Mouse (Mus musculus): Measurements from ENCODE around the gene Hoxb1. TPM values are rescaled to one million over a fixed set of nuclear protein-coding genes. Genes with fewer than 3 reads are reported as not detected.

Gene Hoxb1
- polyA plus RNA-seq, 1 experiment from 2014 or later: 0.08 TPM

GRCm38 (mm10) chr11:96345220-96345892 lies 20.2 kb upstream of the Hoxb1 start:
- DNase-seq (peak; percentile 76), ATAC-seq (ENCODE audit: insufficient read depth) (no peak)
- Histone ChIP-seq H3K27me3 (ENCODE audit: insufficient read depth, low read length) (peaks cover 34% of the 10 kb centered on the region), H3K4me2 (peak overlapping the region; percentile 84), H3K27ac (ENCODE audit: low read depth) (peak overlapping the region; percentile 100), H3K4me3 (ENCODE audit: low read depth, low read length) (peak overlapping the region; percentile 64), H3K9me3 (ENCODE audit: low read depth, low read length) (no peaks in the 10 kb centered on the region), H3K4me1 (ENCODE audit: insufficient read depth) (peaks cover 23% of the 10 kb centered on the region), H3K36me3 (ENCODE audit: insufficient read depth) (peaks cover 46% of the 10 kb centered on the region), H3K9ac (peak overlapping the region; percentile 97)
- 1% methylated on average over 42 of the region's 56 CpGs for WGBS
- TF ChIP-seq CTCF (IDR thresholded peaks at IDR 0.05; ENCODE audit: low read depth): no peak

DNA sequence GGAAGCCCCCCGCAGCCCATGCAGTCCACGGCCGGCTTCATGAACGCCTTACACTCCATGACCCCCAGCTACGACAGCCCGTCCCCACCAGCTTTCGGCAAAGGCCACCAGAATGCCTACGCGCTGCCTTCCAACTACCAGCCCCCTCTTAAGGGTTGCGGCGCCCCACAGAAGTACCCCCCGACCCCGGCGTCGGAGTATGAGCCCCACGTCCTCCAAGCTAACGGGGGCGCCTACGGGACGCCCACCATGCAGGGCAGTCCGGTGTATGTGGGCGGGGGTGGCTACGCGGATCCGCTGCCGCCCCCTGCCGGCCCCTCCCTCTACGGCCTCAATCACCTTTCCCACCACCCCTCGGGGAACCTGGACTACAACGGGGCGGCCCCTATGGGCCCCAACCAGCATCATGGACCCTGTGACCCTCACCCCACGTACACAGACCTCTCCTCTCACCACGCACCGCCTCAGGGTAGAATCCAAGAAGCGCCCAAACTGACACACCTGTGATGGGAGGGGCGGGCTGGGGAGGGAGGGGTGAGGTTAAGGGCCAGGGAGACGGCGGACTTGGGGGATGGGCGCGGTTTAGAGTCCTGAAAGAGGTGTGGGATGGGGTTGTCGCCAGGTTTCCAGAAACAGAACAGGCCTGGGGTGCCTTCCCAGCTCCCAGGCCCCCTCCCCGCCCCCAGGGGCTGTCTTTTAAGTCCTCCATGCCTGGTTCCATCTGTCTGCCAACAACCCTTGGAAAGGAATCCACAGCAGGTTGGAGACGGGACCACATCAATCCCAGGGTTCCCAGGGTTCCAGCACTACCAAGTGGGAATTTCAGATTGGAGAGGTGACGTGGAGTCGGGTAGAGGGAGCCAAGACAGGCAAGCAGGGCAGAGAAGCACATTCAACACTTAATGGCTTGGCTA lies 19.4 kb upstream of the Hoxb1 start:
- H3K9ac ChIP-seq: peak overlapping the region; percentile 97
- H3K36me3 ChIP-seq (ENCODE audit: insufficient read depth): peaks cover 46% of the 10 kb centered on the region
- H3K4me1 ChIP-seq (ENCODE audit: insufficient read depth): peaks cover 30% of the 10 kb centered on the region
- 5% methylated on average over 45 of the region's 45 CpGs for WGBS
- peak overlapping the region; percentile 64 for H3K4me3 ChIP-seq (ENCODE audit: low read depth, low read length)
- peak overlapping the region; percentile 84 for H3K4me2 ChIP-seq
- peak overlapping the region; percentile 100 for H3K27ac ChIP-seq (ENCODE audit: low read depth)
- DNase-seq: peak; percentile 71
- H3K9me3 ChIP-seq (ENCODE audit: low read depth, low read length): no peaks in the 10 kb centered on the region
- peak; percentile 42 for TF ChIP-seq CTCF (IDR thresholded peaks at IDR 0.05; ENCODE audit: low read depth)
- peaks cover 34% of the 10 kb centered on the region for H3K27me3 ChIP-seq (ENCODE audit: insufficient read depth, low read length)
- peak; percentile 15; the same call in 1 of the 2 replicates for ATAC-seq (ENCODE audit: insufficient read depth)

DNA sequence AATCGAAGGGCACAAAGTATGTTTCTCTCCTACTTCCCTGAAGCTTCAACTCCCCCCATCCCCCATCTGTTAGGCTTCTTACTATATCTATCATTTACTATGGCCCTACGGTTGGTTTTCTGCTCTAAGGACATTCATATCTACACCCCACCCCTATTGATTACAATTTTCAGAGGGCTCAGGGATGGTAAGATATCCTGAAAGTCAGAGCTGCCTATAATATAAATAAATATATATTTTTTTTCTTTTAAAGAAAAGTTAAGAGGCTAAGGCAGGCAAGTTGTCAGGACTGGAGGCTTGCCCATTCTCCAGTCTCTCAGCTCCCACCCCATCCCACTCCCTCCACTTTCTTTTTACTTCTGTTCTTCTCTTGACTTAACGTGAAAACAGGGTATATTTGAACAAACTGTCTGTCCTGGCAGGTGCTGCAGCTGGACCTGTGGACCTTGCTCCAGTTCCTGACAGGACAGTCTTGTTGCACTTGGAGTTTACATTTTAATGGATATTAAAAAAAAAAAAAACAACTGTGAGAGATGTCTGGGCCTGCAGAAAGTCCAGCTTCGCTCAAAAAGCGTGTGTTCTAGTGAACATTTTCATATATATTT lies 18.5 kb upstream of the Hoxb1 start:
- Histone ChIP-seq H3K36me3 (ENCODE audit: insufficient read depth) (peaks cover 39% of the 10 kb centered on the region), H3K9me3 (ENCODE audit: low read depth, low read length) (no peaks in the 10 kb centered on the region), H3K4me1 (ENCODE audit: insufficient read depth) (peaks cover 27% of the 10 kb centered on the region), H3K9ac (peak overlapping the region; percentile 21; the same call in 1 of the 2 replicates), H3K4me3 (ENCODE audit: low read depth, low read length) (no peak overlapping the region), H3K27me3 (ENCODE audit: insufficient read depth, low read length) (peaks cover 29% of the 10 kb centered on the region), H3K27ac (ENCODE audit: low read depth) (peak overlapping the region; percentile 100), H3K4me2 (peak overlapping the region; percentile 84)
- DNase-seq (peak; percentile 58), ATAC-seq (ENCODE audit: insufficient read depth) (no peak)
- no peak for TF ChIP-seq CTCF (IDR thresholded peaks at IDR 0.05; ENCODE audit: low read depth)
- 36% methylated on average over 5 of the region's 5 CpGs for WGBS

GRCm38 (mm10) chr11:96347717-96348116 lies 17.8 kb upstream of the Hoxb1 start:
- 15% methylated on average over 4 of the region's 4 CpGs for WGBS
- no peak for DNase-seq
- Histone ChIP-seq H3K9me3 (ENCODE audit: low read depth, low read length) (no peaks in the 10 kb centered on the region), H3K27me3 (ENCODE audit: insufficient read depth, low read length) (peaks cover 23% of the 10 kb centered on the region), H3K4me2 (peak overlapping the region; percentile 83), H3K4me3 (ENCODE audit: low read depth, low read length) (peak overlapping the region; percentile 27; the same call in 1 of the 2 replicates), H3K4me1 (ENCODE audit: insufficient read depth) (peaks cover 27% of the 10 kb centered on the region), H3K9ac (peak overlapping the region; percentile 32), H3K27ac (ENCODE audit: low read depth) (peak overlapping the region; percentile 98), H3K36me3 (ENCODE audit: insufficient read depth) (peaks cover 35% of the 10 kb centered on the region)
- peak; percentile 13; the same call in 1 of the 2 replicates for TF ChIP-seq CTCF (IDR thresholded peaks at IDR 0.05; ENCODE audit: low read depth)
- no peak for ATAC-seq (ENCODE audit: insufficient read depth)

GRCm38 (mm10) chr11:96348141-96348928 lies 17.2 kb upstream of the Hoxb1 start:
- Histone ChIP-seq H3K27ac (ENCODE audit: low read depth) (peak overlapping the region; percentile 98), H3K27me3 (ENCODE audit: insufficient read depth, low read length) (peaks cover 17% of the 10 kb centered on the region)
- DNase-seq: peak; percentile 88

GRCm38 (mm10) chr11:96348988-96349387 lies 16.6 kb upstream of the Hoxb1 start:
- H3K9me3 ChIP-seq (ENCODE audit: low read depth, low read length): no peaks in the 10 kb centered on the region
- peaks cover 36% of the 10 kb centered on the region for H3K36me3 ChIP-seq (ENCODE audit: insufficient read depth)
- DNase-seq (no peak), ATAC-seq (ENCODE audit: insufficient read depth) (no peak)
- peaks cover 26% of the 10 kb centered on the region for H3K4me1 ChIP-seq (ENCODE audit: insufficient read depth)
- H3K9ac ChIP-seq: peak overlapping the region; percentile 32
- peak overlapping the region; percentile 83 for H3K4me2 ChIP-seq
- 23% methylated on average over 3 of the region's 3 CpGs for WGBS
- TF ChIP-seq CTCF (IDR thresholded peaks at IDR 0.05; ENCODE audit: low read depth): no peak
- H3K27ac ChIP-seq (ENCODE audit: low read depth): peak overlapping the region; percentile 98
- peak overlapping the region; percentile 27 for H3K4me3 ChIP-seq (ENCODE audit: low read depth, low read length)
- peaks cover 15% of the 10 kb centered on the region for H3K27me3 ChIP-seq (ENCODE audit: insufficient read depth, low read length)

More at GRCm38 (mm10) chr11:96348141-96348928, 17.2 kb upstream of the Hoxb1 start:
- no peak for TF ChIP-seq CTCF (IDR thresholded peaks at IDR 0.05; ENCODE audit: low read depth)
- WGBS: 15% methylated on average over 21 of the region's 21 CpGs
- Histone ChIP-seq H3K4me3 (ENCODE audit: low read depth, low read length) (peak overlapping the region; percentile 27; the same call in 1 of the 2 replicates), H3K4me2 (peak overlapping the region; percentile 83), H3K4me1 (ENCODE audit: insufficient read depth) (peaks cover 27% of the 10 kb centered on the region), H3K9me3 (ENCODE audit: low read depth, low read length) (no peaks in the 10 kb centered on the region), H3K36me3 (ENCODE audit: insufficient read depth) (peaks cover 35% of the 10 kb centered on the region), H3K9ac (peak overlapping the region; percentile 32)
- no peak for ATAC-seq (ENCODE audit: insufficient read depth)

Measured in lung, embryonic 14.5 days (tissue).